Mouse (Mus musculus) CH12.LX (cell line): Measurements from ENCODE around the gene Samd4b. TPM values are rescaled to one million over a fixed set of nuclear protein-coding genes. Genes with fewer than 3 reads are reported as not detected.

ENCODE experiments used
- DNase-seq: peaks from one replicate; pipeline ENCODE4 v3.0.0-alpha.2; 2013; ENCODE audit errors: extremely low read depth
- H3K27ac ChIP-seq: 2 replicates; pipeline ENCODE4 v1.5.1; 2012; ENCODE audit warnings: low read depth, mild to moderate bottlenecking, control low read depth, moderate library complexity; ENCODE audit not compliant: insufficient read depth
- H3K27me3 ChIP-seq: replicated peaks from 2 replicates; pipeline ENCODE3; 2012; ENCODE audit warnings: inconsistent platforms
- H3K36me3 ChIP-seq, 2 experiments: replicated peaks in 1 of 2; 2 replicates each; pipeline versions ENCODE3 to v1.6.1; 2012; ENCODE audit warnings: inconsistent platforms in 1 of 2, low read length in 1 of 2, mild to moderate bottlenecking in 1 of 2, mixed read lengths in 1 of 2, moderate library complexity in 1 of 2; ENCODE audit not compliant: control insufficient read depth in 1 of 2, insufficient read depth in 1 of 2
- H3K4me1 ChIP-seq, 2 experiments: 2 replicates each; pipeline ENCODE4 v1.6.1; 2012; ENCODE audit warnings: inconsistent platforms in 1 of 2, moderate library complexity in 1 of 2; ENCODE audit not compliant: insufficient read depth in 2 of 2, control insufficient read depth in 1 of 2
- H3K4me2 ChIP-seq: 2 replicates; pipeline ENCODE4 v1.6.1; 2012; ENCODE audit warnings: low read depth, mild to moderate bottlenecking, control low read depth; ENCODE audit not compliant: poor library complexity, insufficient read depth, severe bottlenecking
- H3K4me3 ChIP-seq, 3 experiments: fragments of 150-350 bp in 1 of 3; sonication (generic) in 1 of 3; replicated peaks in 1 of 3; 2 replicates each; pipeline versions ENCODE3 to v1.5.1; 2011 to 2012; ENCODE audit warnings: low read depth in 2 of 3, low read length in 2 of 3, mild to moderate bottlenecking in 2 of 3, moderate library complexity in 2 of 3, control low read depth in 1 of 3, improper control_type of control experiment in 1 of 3, inconsistent platforms in 1 of 3, mixed read lengths in 1 of 3; ENCODE audit not compliant: poor library complexity in 1 of 3
- H3K79me2 ChIP-seq: replicated peaks from 2 replicates; pipeline ENCODE4 v1.6.1; 2012; ENCODE audit warnings: mild to moderate bottlenecking, moderate library complexity; ENCODE audit not compliant: control insufficient read depth, poor library complexity, insufficient read depth, severe bottlenecking; ENCODE audit errors: extremely low read depth
- H3K9ac ChIP-seq: 2 replicates; pipeline ENCODE4 v1.6.1; 2012; ENCODE audit warnings: low read depth, mild to moderate bottlenecking, control low read depth, moderate library complexity; ENCODE audit not compliant: insufficient read depth
- H3K9me3 ChIP-seq: replicated peaks from 2 replicates; pipeline ENCODE3; 2012; ENCODE audit warnings: low read length, inconsistent platforms, mixed read lengths
- CHD1 ChIP-seq: IDR thresholded peaks from 2 replicates; pipeline ENCODE4 v1.6.1; 2012; ENCODE audit warnings: low read depth, low read length, improper control_type of control experiment, inconsistent platforms
- CHD2 ChIP-seq: IDR thresholded peaks from 2 replicates; pipeline ENCODE4 v1.6.1; 2011; ENCODE audit warnings: low read length, improper control_type of control experiment
- E2F4 ChIP-seq: IDR thresholded peaks from 2 replicates; pipeline ENCODE4 v1.6.1; 2011; ENCODE audit warnings: low read depth, low read length, improper control_type of control experiment; ENCODE audit not compliant: insufficient replicate concordance
- EP300 ChIP-seq: IDR thresholded peaks from 2 replicates; pipeline ENCODE4 v1.6.1; 2011; ENCODE audit warnings: low read length, improper control_type of control experiment
- GABPA ChIP-seq: IDR thresholded peaks from 2 replicates; pipeline ENCODE4 v1.6.1; 2012; ENCODE audit warnings: low read depth, low read length, improper control_type of control experiment, inconsistent platforms; ENCODE audit not compliant: insufficient replicate concordance
- HCFC1 ChIP-seq: IDR thresholded peaks from 2 replicates; pipeline ENCODE4 v1.6.1; 2012; ENCODE audit warnings: low read depth, mild to moderate bottlenecking, inconsistent platforms, low read length, improper control_type of control experiment
- IRF4 ChIP-seq: IDR thresholded peaks from 2 replicates; pipeline ENCODE4 v1.6.1; 2014; ENCODE audit warnings: low read depth, mild to moderate bottlenecking, inconsistent platforms, low read length, improper control_type of control experiment
- MEF2A ChIP-seq: IDR thresholded peaks from 2 replicates; pipeline ENCODE4 v1.6.1; 2014; ENCODE audit warnings: low read depth, mild to moderate bottlenecking, inconsistent platforms, low read length, improper control_type of control experiment, borderline replicate concordance
- MXI1 ChIP-seq: IDR thresholded peaks from 2 replicates; pipeline ENCODE4 v1.6.1; 2011; ENCODE audit warnings: mild to moderate bottlenecking, low read depth, low read length, improper control_type of control experiment
- MYC ChIP-seq: IDR thresholded peaks from 2 replicates; pipeline ENCODE4 v1.6.1; 2011; ENCODE audit warnings: low read depth, mild to moderate bottlenecking, improper control_type of control experiment, low read length
- NRF1 ChIP-seq: IDR thresholded peaks from 2 replicates; pipeline ENCODE4 v1.6.1; 2014; ENCODE audit warnings: low read depth, mild to moderate bottlenecking, inconsistent platforms, low read length, improper control_type of control experiment, moderate library complexity
- RAD21 ChIP-seq: IDR thresholded peaks from 2 replicates; pipeline ENCODE4 v1.6.1; 2011; ENCODE audit warnings: low read depth, mild to moderate bottlenecking, low read length, improper control_type of control experiment, moderate library complexity
- TBP ChIP-seq: conservative IDR thresholded peaks from 2 replicates; pipeline ENCODE4 v1.6.1; 2011; ENCODE audit warnings: low read depth, low read length, improper control_type of control experiment
- TCF12 ChIP-seq: IDR thresholded peaks from 2 replicates; pipeline ENCODE4 v1.6.1; 2014; ENCODE audit warnings: low read depth, mild to moderate bottlenecking, inconsistent platforms, low read length, improper control_type of control experiment
- UBTF ChIP-seq: IDR thresholded peaks from 2 replicates; pipeline ENCODE4 v1.6.1; 2012; ENCODE audit warnings: low read depth, mild to moderate bottlenecking, inconsistent platforms, low read length, improper control_type of control experiment, moderate library complexity
- ZMIZ1 ChIP-seq: IDR thresholded peaks from 2 replicates; pipeline ENCODE4 v1.6.1; 2012; ENCODE audit warnings: low read depth, mild to moderate bottlenecking, inconsistent platforms, low read length, improper control_type of control experiment
- dilution Hi-C: fragments of 300-500 bp; cut with MboI; formaldehyde crosslinking; loops from 2 replicates; pipeline ENCODE4 v1.14.3; 2020; ENCODE audit warnings: low sequenced_read_pairs; ENCODE audit not compliant: extremely low pct_unique_long_range_greater_than_20kb, extremely low pct_ligation_motif_present
- in situ Hi-C: fragments of 300-500 bp; cut with MboI; formaldehyde crosslinking; loops from 3 replicates; pipeline ENCODE4 v1.14.3; 2019; ENCODE audit warnings: low sequenced_read_pairs, low pct_ligation_motif_present, low pct_unique_long_range_greater_than_20kb, mixed read lengths
- polyA plus RNA-seq: library from polyadenylated mRNA; unstranded; fragments of >175 nt; gene quantifications from 2 replicates; pipeline ENCODE4 v1.2.1, GENCODE M21; 2012; ENCODE audit warnings: low read depth; ENCODE audit not compliant: insufficient read length
- total RNA-seq, 2 experiments: library from RNA; depleted of rRNA; stranded (reverse); fragments of 300-350 nt in 1 of 2; fragments of >200 nt in 1 of 2; gene quantifications; 2 replicates each; pipeline ENCODE4 v1.2.3; 2012 to 2014

Gene Samd4b
- total and polyA plus RNA-seq, 3 experiments = 3.7 to 24.6 (median 10.0) TPM

- Histone ChIP-seq H3K4me1 (peaks cover 2 to 56% of the 10 kb centered on the region in 2 experiments), H3K9me3 (peaks cover 2% of the 10 kb centered on the region), H3K9ac (no peak overlapping the region), H3K27me3 (no peaks in the 10 kb centered on the region), H3K4me3 (no peak overlapping the region), H3K36me3 (peaks cover 3 to 61% of the 10 kb centered on the region in 2 experiments), H3K4me2 (no peak overlapping the region), H3K27ac (no peak overlapping the region), H3K79me2 (no peaks in the 10 kb centered on the region)
- no peak for TF ChIP-seq HCFC1
- no peak for DNase-seq
- dilution Hi-C loops = no loop called here
- in situ Hi-C loops = no loop called here
Observed at GRCm38 (mm10) chr7:28582841-28583240, 15.1 kb downstream of the Samd4b start.

GRCm38 (mm10) chr7:28581721-28582120, 16.2 kb downstream of the Samd4b start:
- no peak for TF ChIP-seq MYC
- no peak for TF ChIP-seq TCF12
- no peak for TF ChIP-seq GABPA
- TF ChIP-seq ZMIZ1 = no peak
- TF ChIP-seq CHD2 = no peak
- no peak for TF ChIP-seq CHD1
- TF ChIP-seq MEF2A = no peak
- TF ChIP-seq MXI1 = no peak
- TF ChIP-seq EP300 = no peak
- TF ChIP-seq, all 38 proteins: peak for 0
- Histone ChIP-seq H3K27ac (no peak overlapping the region), H3K36me3 (peaks cover 3 to 59% of the 10 kb centered on the region in 2 experiments), H3K4me1 (peaks cover 2 to 67% of the 10 kb centered on the region in 2 experiments), H3K4me2 (no peak overlapping the region), H3K9ac (no peak overlapping the region), H3K79me2 (no peaks in the 10 kb centered on the region), H3K4me3 (no peak overlapping the region), H3K27me3 (no peaks in the 10 kb centered on the region), H3K9me3 (peaks cover 2% of the 10 kb centered on the region)
- DNase-seq = no peak
- dilution Hi-C loops (no loop called here), in situ Hi-C loops (no loop called here)

GRCm38 (mm10) chr7:28579826-28580225, 18.1 kb downstream of the Samd4b start:
- no peak for DNase-seq
- H3K27ac ChIP-seq = no peak overlapping the region

More at GRCm38 (mm10) chr7:28579826-28580225, 18.1 kb downstream of the Samd4b start:
- H3K36me3 ChIP-seq = peaks cover 3 to 66% of the 10 kb centered on the region in 2 experiments
- H3K27me3 ChIP-seq = no peaks in the 10 kb centered on the region
- dilution Hi-C loops = no loop called here
- in situ Hi-C loops = no loop called here
- H3K4me3 ChIP-seq = no peak overlapping the region
- peaks cover 2 to 67% of the 10 kb centered on the region in 2 experiments for H3K4me1 ChIP-seq
- TF ChIP-seq ZMIZ1 (no peak), EP300 (no peak), IRF4 (no peak), UBTF (no peak), TBP (no peak), RAD21 (no peak), CHD2 (no peak), NRF1 (no peak), E2F4 (no peak)
- H3K79me2 ChIP-seq = no peaks in the 10 kb centered on the region
- no peak overlapping the region for H3K9ac ChIP-seq
- peaks cover 2% of the 10 kb centered on the region for H3K9me3 ChIP-seq
- no peak overlapping the region for H3K4me2 ChIP-seq
